Mouse (Mus musculus) ES-Bruce4 (cell line): Measurements from ENCODE around the gene Gas7.

Experiments
- CTCF ChIP-seq: IDR thresholded peaks from one replicate; pipeline ENCODE4 v1.8.1; 2011; ENCODE audit warnings: low read depth, low read length
- EP300 ChIP-seq: IDR thresholded peaks from 2 replicates; pipeline ENCODE4 v1.6.1; 2011; ENCODE audit warnings: low read depth, low read length; ENCODE audit not compliant: insufficient read depth
- POLR2A ChIP-seq: IDR thresholded peaks from one replicate; pipeline ENCODE4 v1.8.1; 2011; ENCODE audit warnings: low read length; ENCODE audit not compliant: insufficient read depth

- no peak for TF ChIP-seq CTCF
- TF ChIP-seq POLR2A = no peak
- no peak for TF ChIP-seq EP300
Observed at GRCm38 (mm10) chr11:67496796-67497195, 41.6 kb downstream of the Gas7 start.
